In genomic region chr17:78075892-78076291, GRCm38 (mm10) we compare ENCODE assay signal across 24 mouse cellular contexts.
A peak's percentile ranks its signal among the peaks of the same experiment; 100 is the strongest.
DNase-seq lines count a peak whose midpoint lies in the region; ATAC-seq and TF ChIP-seq lines count a peak whose summit lies in the region.
"Had no signal": no experiment of that assay in that cellular context is flagged by ENCODE, and none has a peak within 500 bp of the region (broad histone marks: within the 10 kb centered on the region; RNA-seq: fewer than 3 reads in every experiment).

No protein-coding gene starts in this region.

- TF ChIP-seq CTCF in midbrain, postnatal 0 days (IDR thresholded peaks at IDR 0.05) = no peak

- H3K4me2 ChIP-seq in kidney, embryonic 16.5 days (replicated peaks; ENCODE audit: low read depth, low read length) = no peak overlapping the region
- H3K4me2 ChIP-seq in midbrain, embryonic 11.5 days = no peak overlapping the region
- H3K4me2 ChIP-seq in midbrain, postnatal 0 days (ENCODE audit: low read depth, low read length, poor library complexity, severe bottlenecking) = no peak overlapping the region
- H3K4me2 ChIP-seq in forebrain, embryonic 14.5 days (ENCODE audit: low read length) = no peak overlapping the region
- H3K4me2 ChIP-seq: embryonic facial prominence, embryonic 12.5 days; forebrain, embryonic 13.5 days had no signal

- peak; percentile 61; the same call in 1 of the 2 replicates for ATAC-seq in kidney, embryonic 16.5 days (ENCODE audit: low FRiP score, low TSS enrichment)
- ATAC-seq in midbrain, embryonic 11.5 days (ENCODE audit: low FRiP score) = no peak
- no peak for ATAC-seq in midbrain, postnatal 0 days (ENCODE audit: low FRiP score)
- ATAC-seq in common myeloid progenitor, adult 5-6 weeks (replicated peaks; ENCODE audit: low read depth, poor library complexity, severe bottlenecking) = 0 out of 2 replicates have a peak, but pooled peaks have one; percentile 25
- no peak for ATAC-seq in forebrain, embryonic 14.5 days
- ATAC-seq: activated CD4-positive, CD25-positive, alpha-beta regulatory T cell, adult 4 months; CD4-positive, CD25-positive, alpha-beta regulatory T cell, adult 4 months; forebrain, embryonic 13.5 days; forebrain, embryonic 16.5 days; Patski had no signal

- DNase-seq in kidney, adult 18-20 months = no peak
- DNase-seq in midbrain, embryonic 11.5 days (ENCODE audit: low spot score, missing footprints) = peak; percentile 41
- no peak for DNase-seq in midbrain, postnatal 0 days (ENCODE audit: low spot score)
- DNase-seq in adrenal gland, postnatal 25 days = no peak
- no peak for DNase-seq in forebrain, embryonic 14.5 days (ENCODE audit: low spot score)
- DNase-seq: adrenal gland, adult 8-10 months; adrenal gland, postnatal 14 days; B cell, adult 2 months; cerebellum, adult 11 months; cerebellum, adult 18-20 months; cerebellum, adult 8-10 months; cerebellum, adult 9-11 months; cerebellum, postnatal 14 days; cerebellum, postnatal 36 days had no signal

- no peaks in the 10 kb centered on the region for H3K4me1 ChIP-seq in kidney, embryonic 16.5 days (ENCODE audit: insufficient read depth, low read length)
- no peaks in the 10 kb centered on the region for H3K4me1 ChIP-seq in midbrain, embryonic 11.5 days (ENCODE audit: control insufficient read depth, insufficient read depth, low read length)
- no peaks in the 10 kb centered on the region for H3K4me1 ChIP-seq in midbrain, postnatal 0 days (ENCODE audit: insufficient read depth, low read length)
- no peaks in the 10 kb centered on the region for H3K4me1 ChIP-seq in forebrain, embryonic 14.5 days (ENCODE audit: control insufficient read depth, insufficient read depth, low read length)
- H3K4me1 ChIP-seq: embryonic facial prominence, embryonic 10.5 days; embryonic facial prominence, embryonic 12.5 days; forebrain, embryonic 13.5 days had no signal

- H3K36me3 ChIP-seq in kidney, embryonic 16.5 days (ENCODE audit: insufficient read depth, low read length) = no peaks in the 10 kb centered on the region
- H3K36me3 ChIP-seq in midbrain, embryonic 11.5 days (ENCODE audit: control insufficient read depth, insufficient read depth, low read length) = no peaks in the 10 kb centered on the region
- H3K36me3 ChIP-seq in midbrain, postnatal 0 days (ENCODE audit: insufficient read depth, low read length) = no peaks in the 10 kb centered on the region
- no peaks in the 10 kb centered on the region for H3K36me3 ChIP-seq in forebrain, embryonic 14.5 days (ENCODE audit: control insufficient read depth, insufficient read depth, low read length)
- H3K36me3 ChIP-seq: embryonic facial prominence, embryonic 10.5 days; embryonic facial prominence, embryonic 12.5 days had no signal

- no peak overlapping the region for H3K4me3 ChIP-seq in kidney, embryonic 16.5 days (ENCODE audit: low read length)
- no peak overlapping the region for H3K4me3 ChIP-seq in midbrain, embryonic 11.5 days (ENCODE audit: low read depth, low read length)
- no peak overlapping the region for H3K4me3 ChIP-seq in midbrain, postnatal 0 days (ENCODE audit: low read depth, low read length)
- H3K4me3 ChIP-seq in forebrain, embryonic 14.5 days (ENCODE audit: low read depth, low read length) = no peak overlapping the region
- H3K4me3 ChIP-seq: embryonic facial prominence, embryonic 10.5 days; embryonic facial prominence, embryonic 12.5 days; forebrain, embryonic 13.5 days had no signal

- no peaks in the 10 kb centered on the region for H3K27me3 ChIP-seq in kidney, embryonic 16.5 days (ENCODE audit: insufficient read depth, low read length)
- no peaks in the 10 kb centered on the region for H3K27me3 ChIP-seq in midbrain, embryonic 11.5 days (ENCODE audit: control insufficient read depth, insufficient read depth, low read length)
- no peaks in the 10 kb centered on the region for H3K27me3 ChIP-seq in midbrain, postnatal 0 days (ENCODE audit: insufficient read depth, low read length)
- H3K27me3 ChIP-seq in forebrain, embryonic 14.5 days (replicated peaks; ENCODE audit: control insufficient read depth, insufficient read depth, low read length) = no peaks in the 10 kb centered on the region
- H3K27me3 ChIP-seq: CH12.LX; embryonic facial prominence, embryonic 12.5 days; forebrain, embryonic 13.5 days had no signal

- H3K9me3 ChIP-seq in kidney, embryonic 16.5 days (ENCODE audit: low read length) = no peaks in the 10 kb centered on the region
- no peaks in the 10 kb centered on the region for H3K9me3 ChIP-seq in midbrain, embryonic 11.5 days (ENCODE audit: control insufficient read depth, low read length)
- H3K9me3 ChIP-seq in midbrain, postnatal 0 days (ENCODE audit: low read length) = no peaks in the 10 kb centered on the region
- no peaks in the 10 kb centered on the region for H3K9me3 ChIP-seq in forebrain, embryonic 14.5 days (replicated peaks; ENCODE audit: control insufficient read depth, low read length)
- H3K9me3 ChIP-seq: embryonic facial prominence, embryonic 10.5 days; embryonic facial prominence, embryonic 12.5 days; forebrain, embryonic 13.5 days had no signal

- no peak overlapping the region for H3K9ac ChIP-seq in kidney, embryonic 16.5 days (replicated peaks; ENCODE audit: low read length)
- no peak overlapping the region for H3K9ac ChIP-seq in midbrain, embryonic 11.5 days (ENCODE audit: low read length)
- no peak overlapping the region for H3K9ac ChIP-seq in midbrain, postnatal 0 days (replicated peaks; ENCODE audit: low read length, poor library complexity, severe bottlenecking)
- H3K9ac ChIP-seq in forebrain, embryonic 14.5 days (ENCODE audit: low read length) = no peak overlapping the region
- H3K9ac ChIP-seq: embryonic facial prominence, embryonic 12.5 days; forebrain, embryonic 13.5 days had no signal

- no peak overlapping the region for H3K27ac ChIP-seq in kidney, embryonic 16.5 days (ENCODE audit: low read length)
- H3K27ac ChIP-seq in midbrain, embryonic 11.5 days (ENCODE audit: low read depth, low read length) = no peak overlapping the region
- no peak overlapping the region for H3K27ac ChIP-seq in midbrain, postnatal 0 days (ENCODE audit: low read depth, low read length)
- no peak overlapping the region for H3K27ac ChIP-seq in forebrain, embryonic 14.5 days (ENCODE audit: low read depth, low read length)
- H3K27ac ChIP-seq: embryonic facial prominence, embryonic 10.5 days; embryonic facial prominence, embryonic 12.5 days; forebrain, embryonic 13.5 days had no signal

Comparison
In these comparisons a context has a peak if more than half of its experiments do, and no peak if none do; other contexts are left out.
1. ATAC-seq: peak in kidney, embryonic 16.5 days (single experiment) and common myeloid progenitor, adult 5-6 weeks (single experiment); none in midbrain, embryonic 11.5 days (single experiment), midbrain, postnatal 0 days (single experiment) and forebrain, embryonic 14.5 days (single experiment).